ENCODE assay signal across 8 mouse cellular contexts in the genomic region with DNA sequence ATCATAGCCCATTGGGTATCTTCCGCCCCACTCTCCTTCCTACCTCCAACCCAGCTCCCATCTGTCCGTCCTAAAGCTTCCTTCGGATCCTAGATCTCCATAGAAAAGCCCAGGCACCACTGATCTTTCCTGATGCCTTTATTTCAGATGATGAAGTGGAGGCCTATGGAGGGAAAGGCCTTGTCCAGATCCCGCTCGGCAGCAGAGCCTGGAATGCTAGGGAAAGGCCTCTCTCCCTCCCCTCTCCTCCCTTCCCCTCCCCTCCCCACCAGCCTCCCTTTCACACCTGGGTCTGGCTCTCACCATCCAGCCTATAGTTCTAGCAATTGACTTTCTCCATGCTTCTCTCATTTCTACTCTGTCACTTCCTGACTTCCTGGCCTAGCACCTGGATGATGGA.
DNase-seq lines count a peak whose midpoint lies in the region; ATAC-seq and TF ChIP-seq lines count a peak whose summit lies in the region.

No protein-coding gene starts in this region.

- peak overlapping the region; percentile 67 for H3K9ac ChIP-seq in lung, embryonic 14.5 days
- H3K9ac ChIP-seq in embryonic facial prominence, embryonic 14.5 days (ENCODE audit: low read depth, low read length): peak overlapping the region; percentile 84
- peak overlapping the region; percentile 81; the same call in 1 of the 2 replicates for H3K9ac ChIP-seq in limb, embryonic 12.5 days (replicated peaks)
- H3K9ac ChIP-seq in stomach, embryonic 15.5 days: no peak overlapping the region

- ATAC-seq in lung, embryonic 14.5 days (ENCODE audit: insufficient read depth): no peak
- no peak for ATAC-seq in embryonic facial prominence, embryonic 14.5 days (ENCODE audit: low read depth)
- ATAC-seq in limb, embryonic 12.5 days (ENCODE audit: insufficient number of reproducible peaks, insufficient read depth, low FRiP score, low TSS enrichment, low read depth): no peak
- ATAC-seq in stomach, embryonic 15.5 days (ENCODE audit: insufficient read depth, low FRiP score, low read depth): no peak

- no peak overlapping the region for H3K27ac ChIP-seq in lung, embryonic 14.5 days (ENCODE audit: low read depth)
- H3K27ac ChIP-seq in embryonic facial prominence, embryonic 14.5 days (replicated peaks; ENCODE audit: low read depth, low read length): peak overlapping the region; percentile 68
- H3K27ac ChIP-seq in limb, embryonic 12.5 days: peak overlapping the region; percentile 96
- no peak overlapping the region for H3K27ac ChIP-seq in stomach, embryonic 15.5 days

- H3K9me3 ChIP-seq in lung, embryonic 14.5 days (ENCODE audit: low read depth, low read length): no peaks in the 10 kb centered on the region
- H3K9me3 ChIP-seq in embryonic facial prominence, embryonic 14.5 days (ENCODE audit: control insufficient read depth, low read length): no peaks in the 10 kb centered on the region
- no peaks in the 10 kb centered on the region for H3K9me3 ChIP-seq in limb, embryonic 12.5 days
- H3K9me3 ChIP-seq in stomach, embryonic 15.5 days: no peaks in the 10 kb centered on the region

- H3K4me1 ChIP-seq in lung, embryonic 14.5 days (ENCODE audit: insufficient read depth): peaks cover 33% of the 10 kb centered on the region
- H3K4me1 ChIP-seq in embryonic facial prominence, embryonic 14.5 days (ENCODE audit: control insufficient read depth, insufficient read depth, low read length): peaks cover 58% of the 10 kb centered on the region
- H3K4me1 ChIP-seq in limb, embryonic 12.5 days (replicated peaks): peaks cover 64% of the 10 kb centered on the region
- H3K4me1 ChIP-seq in stomach, embryonic 15.5 days: peaks cover 26% of the 10 kb centered on the region

- H3K4me2 ChIP-seq in lung, embryonic 14.5 days: peak overlapping the region; percentile 72
- peak overlapping the region; percentile 78 for H3K4me2 ChIP-seq in embryonic facial prominence, embryonic 14.5 days (ENCODE audit: low read depth, low read length)
- peak overlapping the region; percentile 68 for H3K4me2 ChIP-seq in limb, embryonic 12.5 days
- H3K4me2 ChIP-seq in stomach, embryonic 15.5 days: peak overlapping the region; percentile 16; the same call in 1 of the 2 replicates

- H3K36me3 ChIP-seq in lung, embryonic 14.5 days (ENCODE audit: insufficient read depth): peaks cover 1% of the 10 kb centered on the region; the same call in 1 of the 2 replicates
- H3K36me3 ChIP-seq in embryonic facial prominence, embryonic 14.5 days (ENCODE audit: control insufficient read depth, insufficient read depth, low read length): 0 out of 2 replicates have a peak, but pooled peaks cover 6% of the 10 kb centered on the region
- 0 out of 2 replicates have a peak, but pooled peaks cover 2% of the 10 kb centered on the region for H3K36me3 ChIP-seq in limb, embryonic 12.5 days
- no peaks in the 10 kb centered on the region for H3K36me3 ChIP-seq in stomach, embryonic 15.5 days

- no peaks in the 10 kb centered on the region for H3K27me3 ChIP-seq in lung, embryonic 14.5 days (ENCODE audit: insufficient read depth, low read length)
- no peaks in the 10 kb centered on the region for H3K27me3 ChIP-seq in embryonic facial prominence, embryonic 14.5 days (replicated peaks; ENCODE audit: control insufficient read depth, insufficient read depth, low read length)
- no peaks in the 10 kb centered on the region for H3K27me3 ChIP-seq in limb, embryonic 12.5 days
- H3K27me3 ChIP-seq in stomach, embryonic 15.5 days (replicated peaks): no peaks in the 10 kb centered on the region

- 39% methylated on average over 5 of the region's 5 CpGs for WGBS in lung, embryonic 14.5 days
- whole genome bisulfite sequencing in embryonic facial prominence, embryonic 14.5 days: 48% methylated on average over 5 of the region's 5 CpGs
- 39% methylated on average over 5 of the region's 5 CpGs for WGBS in limb, embryonic 12.5 days
- WGBS in stomach, embryonic 15.5 days: 54% methylated on average over 5 of the region's 5 CpGs

- DNase-seq in lung, embryonic 14.5 days: no peak
- no peak for DNase-seq in lung, postnatal 4 days
- no peak for DNase-seq in embryonic facial prominence, embryonic 14.5 days (ENCODE audit: low spot score)
- no peak for DNase-seq in right cerebral cortex, postnatal 4 days
- DNase-seq in urinary bladder, postnatal 10 days (ENCODE audit: low spot score): no peak
- DNase-seq in spleen, adult 12 weeks (ENCODE audit: low spot score): no peak

- H3K4me3 ChIP-seq in lung, embryonic 14.5 days (ENCODE audit: low read depth, low read length): peak overlapping the region; percentile 47
- peak overlapping the region; percentile 59 for H3K4me3 ChIP-seq in embryonic facial prominence, embryonic 14.5 days (ENCODE audit: low read depth, low read length)
- H3K4me3 ChIP-seq in limb, embryonic 12.5 days (replicated peaks): peak overlapping the region; percentile 60
- no peak overlapping the region; the same call in 1 of the 2 replicates for H3K4me3 ChIP-seq in stomach, embryonic 15.5 days (replicated peaks)

- TF ChIP-seq CTCF in lung, embryonic 14.5 days (IDR thresholded peaks at IDR 0.05; ENCODE audit: low read depth): no peak

Comparison
In these comparisons a context has a peak if more than half of its experiments do, and no peak if none do; other contexts are left out.
1. H3K27ac ChIP-seq: peak in embryonic facial prominence, embryonic 14.5 days (single experiment) and limb, embryonic 12.5 days (single experiment); none in lung, embryonic 14.5 days (single experiment) and stomach, embryonic 15.5 days (single experiment).
2. H3K4me2 ChIP-seq: peak in every context shown above with its lines; median percentile 78 in embryonic facial prominence, embryonic 14.5 days; 72 in lung, embryonic 14.5 days; 68 in limb, embryonic 12.5 days; 16 in stomach, embryonic 15.5 days.